Mouse (Mus musculus) testis, adult 2 months (tissue): ENCODE results near the gene Chkb.

Experiments
- CTCF ChIP-seq: fragments of 200-500 bp; IDR thresholded peaks from 2 replicates; pipeline ENCODE4 v1.5.1; 2012; ENCODE audit warnings: low read depth, mild to moderate bottlenecking, inconsistent platforms, low read length, moderate library complexity; ENCODE audit not compliant: control insufficient read depth, insufficient read depth, insufficient replicate concordance
- POLR2A ChIP-seq: fragments of 200-500 bp; IDR thresholded peaks from 2 replicates; pipeline ENCODE4 v1.6.1; 2012; ENCODE audit warnings: low read depth, mild to moderate bottlenecking, inconsistent platforms, low read length, moderate library complexity; ENCODE audit not compliant: control insufficient read depth

- TF ChIP-seq CTCF (no peak), POLR2A (no peak)
Measured at GRCm38 (mm10) chr15:89396883-89397282, 32.8 kb downstream of the Chkb start.
